Mouse (Mus musculus) midbrain, embryonic 15.5 days (tissue): ENCODE data around the gene Gm12789. TPM values are rescaled to one million over a fixed set of nuclear protein-coding genes. Genes with fewer than 3 reads are reported as not detected.
"Not testable (repeated sequence)": the region's sequence is repeated elsewhere in the genome, so short reads cannot be mapped to it uniquely, and the experiment has no call there.

Experiments used
- ATAC-seq: fragments of 200-750 bp; cut with Nextera tagmentation; replicated peaks from 2 replicates; pipeline ENCODE4 v1.8.0; 2017; ENCODE audit warnings: moderate TSS enrichment
- H3K27ac ChIP-seq: fragments of 300-500 bp; sonication (generic); 2 replicates; pipeline ENCODE4 v1.5.1; 2015; ENCODE audit warnings: mild to moderate bottlenecking, inconsistent platforms
- H3K27me3 ChIP-seq: fragments of 300-500 bp; sonication (generic); replicated peaks from 2 replicates; pipeline ENCODE4 v1.6.1; 2015; ENCODE audit warnings: inconsistent platforms
- H3K36me3 ChIP-seq: fragments of 300-500 bp; sonication (generic); replicated peaks from 2 replicates; pipeline ENCODE4 v1.6.1; 2015; ENCODE audit warnings: inconsistent platforms
- H3K4me1 ChIP-seq: fragments of 300-500 bp; sonication (generic); 2 replicates; pipeline ENCODE4 v1.6.1; 2015; ENCODE audit warnings: inconsistent platforms
- H3K4me2 ChIP-seq: fragments of 300-500 bp; sonication (generic); 2 replicates; pipeline ENCODE4 v1.6.1; 2015; ENCODE audit warnings: inconsistent platforms, mild to moderate bottlenecking, moderate library complexity
- H3K4me3 ChIP-seq: fragments of 300-500 bp; sonication (generic); 2 replicates; pipeline ENCODE4 v1.5.1; 2015; ENCODE audit warnings: mild to moderate bottlenecking, inconsistent platforms
- H3K9ac ChIP-seq: fragments of 300-500 bp; sonication (generic); 2 replicates; pipeline ENCODE4 v1.6.1; 2015; ENCODE audit warnings: mild to moderate bottlenecking, inconsistent platforms
- H3K9me3 ChIP-seq: fragments of 300-500 bp; sonication (generic); 2 replicates; pipeline ENCODE4 v1.6.1; 2016; ENCODE audit warnings: inconsistent platforms
- WGBS: fragments of 180-500 bp; shearing (Covaris S2); methylation state at CpG from one replicate; pipeline ENCODE4 v1.1.7; 2015; ENCODE audit warnings: mixed read lengths; 5-methylcytosine and 5-hydroxymethylcytosine counted together
- polyA plus RNA-seq: library from polyadenylated mRNA; unstranded; fragments of >200 nt; fragmentation: Nextera tagmentation; extraction: Ambion mirVana; gene quantifications from 2 replicates; pipeline ENCODE4 v1.2.1, GENCODE M21; 2015

Gm12789 gene
- polyA plus RNA-seq = not detected in 2 replicates

DNA sequence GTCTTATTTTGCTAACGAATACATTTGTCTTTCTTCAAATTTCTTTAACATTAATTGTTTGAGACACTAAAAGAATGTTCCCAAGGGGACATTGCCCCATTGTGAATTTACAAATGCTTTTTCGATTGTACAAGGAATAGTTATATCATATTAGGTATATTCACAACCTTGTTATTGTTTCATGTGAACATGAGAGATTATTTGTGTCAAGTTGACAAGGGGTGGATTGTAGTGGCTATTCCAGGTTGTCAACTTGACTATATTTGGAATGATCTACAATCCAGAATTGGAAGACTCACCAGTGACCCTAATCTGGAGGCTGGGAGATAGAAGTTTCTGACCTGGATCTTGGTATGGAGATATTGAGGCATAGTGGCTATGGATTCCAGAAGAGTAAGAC is at the start of gene Gm12789:
Gene Gm12789 (plus strand): TSS at position 301 of the 400 bp plus-strand sequence.
- not testable (repeated sequence) for H3K4me3 ChIP-seq, H3K4me2 ChIP-seq, H3K27me3 ChIP-seq, H3K9ac ChIP-seq, H3K27ac ChIP-seq, H3K9me3 ChIP-seq, H3K4me1 ChIP-seq, ATAC-seq, H3K36me3 ChIP-seq
- WGBS = 85% methylated on average over 2 of the region's 2 CpGs

DNA sequence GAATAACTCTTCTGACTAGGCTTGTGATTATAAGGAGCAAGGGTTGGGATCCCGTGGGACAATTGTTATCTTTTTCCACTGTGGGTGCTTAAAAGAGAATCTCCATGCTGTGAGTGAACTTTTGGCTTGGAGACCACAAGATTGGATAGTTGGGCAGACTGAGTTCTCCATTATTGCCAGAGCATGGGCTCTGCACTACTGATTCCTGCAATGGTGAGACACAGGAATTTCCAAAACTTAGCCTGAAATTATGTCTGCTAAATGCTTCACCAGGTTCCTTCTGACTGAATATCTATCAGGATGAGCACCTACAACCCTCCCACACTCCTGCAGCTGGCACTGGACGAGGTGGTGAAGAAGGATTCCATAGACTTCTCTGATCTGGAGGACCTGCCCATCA is 46.3 kb upstream of the Gm12789 start, which contains the start of gene Gm12794:
Gene Gm12794 (plus strand): TSS at position 301 of the 400 bp plus-strand sequence.
- not testable (repeated sequence) for H3K4me1 ChIP-seq, H3K36me3 ChIP-seq, H3K27ac ChIP-seq, H3K9me3 ChIP-seq, H3K9ac ChIP-seq, ATAC-seq, H3K4me2 ChIP-seq, H3K27me3 ChIP-seq, H3K4me3 ChIP-seq
- WGBS = 80% methylated on average over 2 of the region's 2 CpGs

DNA sequence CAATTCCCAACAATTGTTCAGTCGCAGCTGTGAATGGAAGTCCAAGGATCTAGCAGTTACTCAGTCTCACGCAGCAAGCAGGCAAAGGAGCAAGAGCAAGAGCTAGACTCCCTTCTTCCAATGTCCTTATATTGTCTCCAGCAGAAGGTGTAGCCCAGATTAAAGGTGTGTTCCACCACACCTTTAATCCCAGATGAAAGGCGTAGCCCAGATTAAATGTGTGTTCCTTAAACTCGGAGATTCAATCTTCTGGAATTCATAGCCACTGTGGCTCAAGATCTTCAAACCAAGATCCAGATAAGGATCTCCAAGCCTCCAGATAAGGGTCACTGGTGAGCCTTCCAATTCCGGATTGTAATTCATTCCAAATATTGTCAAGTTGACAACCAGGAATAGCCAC is 5.5 kb upstream of the Gm12789 start, which contains the start of gene Gm12790:
Gene Gm12790 (minus strand): TSS at position 101 of the 400 bp plus-strand sequence.
- not testable (repeated sequence) for ATAC-seq, H3K9me3 ChIP-seq

DNA sequence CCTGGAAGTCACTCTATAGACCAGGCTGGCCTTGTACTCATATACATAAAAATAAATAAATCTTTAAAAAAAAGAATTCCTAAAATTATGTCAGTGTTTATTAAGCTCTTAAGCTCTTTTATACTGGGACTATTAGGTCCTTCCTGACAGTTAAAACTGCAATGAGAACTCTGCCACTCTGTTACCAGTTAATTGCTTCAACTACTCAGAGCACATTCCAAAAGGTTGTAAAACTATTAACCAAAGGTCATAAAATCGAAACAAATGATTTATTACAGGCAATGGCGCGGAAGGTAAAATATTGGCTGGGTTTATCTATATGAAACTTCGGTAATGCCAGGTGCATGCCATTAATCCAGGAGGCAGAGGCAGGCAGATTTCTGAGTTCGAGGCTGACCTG is 748 bp upstream of the Gm12789 start:
- Histone ChIP-seq H3K9ac (no peak overlapping the region), H3K27me3 (no peaks in the 10 kb centered on the region), H3K9me3 (no peaks in the 10 kb centered on the region), H3K27ac (no peak overlapping the region), H3K4me3 (no peak overlapping the region), H3K4me1 (no peaks in the 10 kb centered on the region), H3K36me3 (no peaks in the 10 kb centered on the region), H3K4me2 (no peak overlapping the region)
- 90% methylated on average over 5 of the region's 5 CpGs for WGBS
- no peak for ATAC-seq

More for the DNA sequence above, 5.5 kb upstream of the Gm12789 start, which contains the start of gene Gm12790:
- H3K4me2 ChIP-seq, H3K4me3 ChIP-seq, H3K36me3 ChIP-seq, H3K9ac ChIP-seq, H3K27ac ChIP-seq, H3K4me1 ChIP-seq, H3K27me3 ChIP-seq: not testable (repeated sequence)
- 88% methylated on average over 1 of the region's 5 CpGs for WGBS

DNA sequence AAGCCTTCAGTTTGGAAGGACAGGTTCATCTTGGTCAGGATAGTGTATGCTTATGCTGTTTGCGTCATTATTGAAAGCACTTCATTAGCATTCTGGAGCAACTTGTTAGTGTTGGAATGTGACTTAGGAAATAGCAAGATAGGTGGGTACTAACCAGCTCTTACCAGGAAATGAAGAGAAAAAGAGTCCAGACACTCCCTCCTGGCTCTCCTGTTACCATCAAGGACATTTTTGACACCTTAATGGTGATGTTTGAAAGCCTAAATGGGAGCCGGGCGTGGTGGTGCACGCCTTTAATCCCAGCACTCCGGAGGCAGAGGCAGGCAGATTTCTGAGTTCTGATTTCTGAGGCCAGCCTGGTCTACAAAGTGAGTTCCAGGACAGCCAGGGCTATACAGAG is 11.0 kb downstream of the Gm12789 start:
- no peak overlapping the region for H3K9ac ChIP-seq
- no peak overlapping the region for H3K4me3 ChIP-seq
- H3K36me3 ChIP-seq = no peaks in the 10 kb centered on the region
- no peak overlapping the region for H3K27ac ChIP-seq
- no peaks in the 10 kb centered on the region for H3K27me3 ChIP-seq
- H3K9me3 ChIP-seq = no peaks in the 10 kb centered on the region
- ATAC-seq = no peak
- H3K4me2 ChIP-seq = no peak overlapping the region
- 92% methylated on average over 5 of the region's 5 CpGs for WGBS
- no peaks in the 10 kb centered on the region for H3K4me1 ChIP-seq

DNA sequence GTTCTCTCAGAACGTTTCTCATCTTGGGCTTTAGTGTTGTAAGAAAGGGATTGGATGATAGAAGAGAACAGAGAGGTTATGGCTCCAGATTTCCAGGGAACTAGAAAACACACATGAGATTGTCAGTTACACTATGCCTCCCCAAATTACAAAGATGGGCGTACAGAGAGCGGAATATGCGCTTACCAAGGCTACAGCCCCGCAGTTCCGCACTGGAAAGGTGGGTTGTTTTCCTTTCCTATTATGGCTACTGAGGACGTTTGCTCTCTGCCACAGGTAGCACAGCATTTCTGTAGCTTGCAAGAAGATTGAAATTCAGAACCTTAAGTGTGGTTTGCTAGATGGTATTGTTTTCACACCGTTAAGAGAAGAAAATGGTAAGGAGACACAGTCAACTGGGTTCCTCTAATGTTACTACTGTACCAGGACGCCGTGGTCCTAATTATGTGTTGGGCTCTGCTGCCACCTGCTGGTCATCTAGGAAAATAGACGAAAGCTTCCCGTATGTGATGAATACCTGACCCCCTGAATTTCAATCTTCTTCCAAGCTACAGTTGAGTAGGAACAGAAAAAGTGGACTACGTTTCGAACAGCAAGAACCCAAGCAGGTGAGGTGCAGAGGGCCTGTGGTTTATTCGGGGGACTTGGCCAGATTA is 12.0 kb downstream of the Gm12789 start:
- H3K27me3 ChIP-seq = no peaks in the 10 kb centered on the region
- H3K4me1 ChIP-seq = no peaks in the 10 kb centered on the region
- H3K9me3 ChIP-seq = no peaks in the 10 kb centered on the region
- H3K36me3 ChIP-seq = no peaks in the 10 kb centered on the region
- WGBS = 40% methylated on average over 15 of the region's 15 CpGs
- no peak overlapping the region for H3K27ac ChIP-seq
- no peak overlapping the region for H3K4me3 ChIP-seq
- peak; percentile 90 for ATAC-seq
- H3K9ac ChIP-seq = no peak overlapping the region
- H3K4me2 ChIP-seq = no peak overlapping the region

DNA sequence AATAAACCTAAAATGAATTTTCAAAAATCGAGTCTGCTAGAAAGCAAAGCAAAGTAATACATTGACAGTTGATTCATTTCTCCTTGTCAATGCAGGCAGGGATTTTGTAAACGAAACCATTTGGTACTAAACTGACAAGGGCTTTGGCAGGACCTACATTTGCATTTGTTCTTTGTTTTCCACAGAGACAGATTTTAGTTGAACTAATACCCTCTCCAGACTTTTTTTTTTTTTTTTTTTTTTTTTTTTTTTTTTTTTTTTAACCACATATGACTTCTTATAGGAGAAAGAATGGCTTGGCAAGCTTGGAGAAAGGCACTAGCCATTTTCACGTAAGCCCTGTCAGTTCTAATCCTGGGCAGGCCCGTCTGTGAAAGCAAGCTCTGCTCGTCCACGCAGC is 40.2 kb downstream of the Gm12789 start:
- H3K9ac ChIP-seq = no peak overlapping the region
- H3K4me2 ChIP-seq = no peak overlapping the region
- no peak for ATAC-seq
- no peaks in the 10 kb centered on the region for H3K36me3 ChIP-seq
- H3K27ac ChIP-seq = no peak overlapping the region
- no peaks in the 10 kb centered on the region for H3K9me3 ChIP-seq
- no peak overlapping the region for H3K4me3 ChIP-seq
- H3K27me3 ChIP-seq = no peaks in the 10 kb centered on the region
- no peaks in the 10 kb centered on the region for H3K4me1 ChIP-seq
- WGBS = 79% methylated on average over 6 of the region's 6 CpGs

Other genes starting within 250 kb of the Gm12789 start
- not detected in 2 replicates for gene B020004J07Rik, start 142.6 kb upstream of the Gm12789 start, polyA plus RNA-seq
- gene C130073F10Rik, start 92.8 kb upstream of the Gm12789 start, polyA plus RNA-seq = not detected in 2 replicates
- not detected in 2 replicates for gene Gm12800, start 77.5 kb upstream of the Gm12789 start, polyA plus RNA-seq
- not detected in 2 replicates for gene Gm12794, start 46.2 kb upstream of the Gm12789 start, polyA plus RNA-seq
- not detected in 2 replicates for gene Gm12790, start 5.6 kb upstream of the Gm12789 start, polyA plus RNA-seq
- gene Pde4b, start 100.9 kb downstream of the Gm12789 start, polyA plus RNA-seq = 50.8 and 54.9 TPM in 2 replicates